Mouse (Mus musculus): ENCODE results near the gene Cyp4f37.
A peak's percentile ranks its signal among the peaks of the same experiment; 100 is the strongest.
"Not testable (repeated sequence)": the region's sequence is repeated elsewhere in the genome, so short reads cannot be mapped to it uniquely, and the experiment has no call there.

Gene Cyp4f37

DNA sequence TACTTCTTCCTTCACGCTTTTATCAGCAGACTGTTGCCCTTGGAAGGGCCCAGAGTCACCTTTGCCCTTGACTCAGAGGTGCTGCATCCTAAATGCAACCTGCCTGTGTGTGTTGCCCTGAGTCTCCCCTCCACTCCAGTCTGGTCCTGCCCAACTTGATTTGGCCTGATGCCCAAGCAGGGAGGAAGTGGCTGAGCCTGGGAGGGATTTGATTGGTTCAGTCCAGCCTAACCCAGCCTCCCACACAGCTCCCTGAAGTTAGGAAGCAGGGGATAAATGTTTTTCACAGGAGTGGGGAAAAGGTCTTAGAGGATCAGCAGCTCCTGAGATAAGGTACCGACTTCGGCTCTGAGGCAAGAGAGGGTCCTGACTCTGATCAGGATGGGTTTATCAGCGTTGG is at the start of gene Cyp4f37:
Gene Cyp4f37, plus strand, starts transcription at position 292 of the 400 bp plus-strand sequence.
- DNase-seq: not testable (repeated sequence)

DNA sequence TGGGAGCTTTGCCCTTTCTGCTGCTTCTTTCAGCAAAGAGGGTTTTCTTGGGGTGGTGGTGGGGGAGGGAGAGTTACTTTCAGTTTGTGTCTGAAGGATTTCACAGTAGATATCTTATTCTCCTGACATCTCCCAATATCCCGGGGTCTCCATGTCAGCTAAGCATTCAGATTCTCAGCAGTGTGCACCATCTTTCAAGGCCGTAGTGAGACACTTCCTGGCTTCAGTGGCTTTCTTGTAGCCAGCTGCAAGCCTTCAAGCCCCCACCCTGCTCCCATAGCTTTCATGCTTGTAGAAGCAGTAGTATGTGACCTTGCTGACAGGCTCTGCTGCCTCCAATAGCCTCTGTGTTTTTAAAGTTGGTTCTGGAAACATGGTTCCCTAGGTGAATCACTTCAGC is 47.8 kb upstream of the Cyp4f37 start:
- not testable (repeated sequence) for DNase-seq

GRCm38 (mm10) chr17:32577496-32578186 is 43.5 kb upstream of the Cyp4f37 start:
- DNase-seq: no peak

DNA sequence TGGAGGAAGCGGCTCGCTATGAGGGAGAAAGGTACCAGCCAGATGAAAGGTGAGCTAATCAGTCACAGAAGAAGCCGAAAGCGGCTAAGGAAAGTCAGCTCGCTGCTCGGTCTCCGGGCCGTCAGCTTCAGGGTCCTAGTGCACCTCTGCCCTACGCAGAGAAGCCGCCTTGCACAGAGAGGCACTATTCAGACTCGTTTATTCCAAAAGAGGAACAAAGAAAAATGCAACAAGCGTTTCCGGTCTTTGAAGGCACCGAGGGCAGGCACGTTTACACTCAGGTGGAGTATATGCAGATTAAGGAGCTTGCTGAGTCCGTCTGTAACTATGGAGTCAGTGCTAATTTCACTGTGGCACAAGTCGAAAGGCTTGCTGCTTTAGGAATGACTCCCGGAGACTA is 24.6 kb upstream of the Cyp4f37 start:
- no peak for DNase-seq

DNA sequence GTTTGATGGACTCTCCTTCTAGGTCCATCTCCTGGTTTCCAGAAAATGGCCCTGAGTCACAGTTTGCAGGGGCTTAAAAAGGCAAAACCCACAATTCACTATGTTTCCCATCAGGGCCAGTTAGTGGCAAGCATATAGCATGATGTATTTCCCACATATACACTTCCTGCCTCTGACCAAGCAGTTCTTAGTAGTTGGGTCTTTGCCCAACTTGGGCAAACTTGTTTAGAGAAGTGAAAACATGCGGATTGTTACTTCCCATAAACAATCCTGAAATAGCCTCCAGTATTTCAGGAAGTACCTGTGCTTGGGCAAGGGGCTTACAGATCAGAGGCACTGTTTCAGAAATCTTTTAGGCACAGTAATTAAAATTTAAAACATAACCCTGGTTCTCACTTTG is 13.1 kb upstream of the Cyp4f37 start:
- no peak for DNase-seq

DNA sequence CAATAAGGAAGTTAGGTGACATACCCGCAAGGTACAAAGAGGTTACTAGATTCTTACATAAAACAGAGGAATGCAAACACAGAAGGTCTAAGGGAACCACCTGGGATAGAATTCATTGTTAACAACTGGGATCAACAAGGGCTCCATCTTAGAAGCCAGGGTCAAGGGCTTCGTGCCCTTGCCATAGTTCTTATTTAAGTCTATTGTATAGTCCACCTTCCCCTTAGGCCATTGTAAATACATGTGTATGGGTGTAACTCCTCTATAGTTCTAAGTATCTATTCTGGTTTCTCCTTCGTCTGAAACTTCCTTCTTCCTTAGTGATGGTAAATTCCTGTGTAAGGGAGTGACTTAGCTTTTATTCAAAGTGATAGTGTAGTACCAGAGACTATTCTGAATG is 10.9 kb upstream of the Cyp4f37 start:
- DNase-seq: not testable (repeated sequence)

- no peak for DNase-seq
These were observed 10.2 kb upstream of the Cyp4f37 start for GRCm38 (mm10) chr17:32610896-32611295.

GRCm38 (mm10) chr17:32612417-32612816 is 8.7 kb upstream of the Cyp4f37 start:
- DNase-seq: no peak

- no peak for DNase-seq
These were observed 3.9 kb upstream of the Cyp4f37 start for GRCm38 (mm10) chr17:32617252-32617651.

GRCm38 (mm10) chr17:32629726-32630125 is 8.6 kb downstream of the Cyp4f37 start:
- DNase-seq: not testable (repeated sequence)

DNA sequence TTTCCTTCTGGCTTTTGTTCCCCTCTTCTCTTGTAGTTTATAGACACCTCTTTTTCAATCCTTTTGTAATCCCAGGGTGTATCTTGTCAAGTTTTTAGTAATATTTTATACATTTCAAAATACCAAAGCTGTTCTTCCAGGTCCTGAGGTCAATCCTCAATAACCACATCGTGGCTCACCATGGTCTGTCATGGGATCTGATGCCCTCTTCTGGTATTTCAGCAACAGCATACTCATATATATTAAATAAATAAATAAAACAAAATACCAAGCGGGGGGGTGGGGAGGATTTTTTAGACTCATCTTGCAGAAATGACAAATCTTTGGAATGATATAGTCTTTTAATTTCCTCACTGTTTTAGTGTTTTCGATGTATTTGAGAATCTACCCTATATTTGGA is 10.8 kb downstream of the Cyp4f37 start:
- no peak for DNase-seq

DNA sequence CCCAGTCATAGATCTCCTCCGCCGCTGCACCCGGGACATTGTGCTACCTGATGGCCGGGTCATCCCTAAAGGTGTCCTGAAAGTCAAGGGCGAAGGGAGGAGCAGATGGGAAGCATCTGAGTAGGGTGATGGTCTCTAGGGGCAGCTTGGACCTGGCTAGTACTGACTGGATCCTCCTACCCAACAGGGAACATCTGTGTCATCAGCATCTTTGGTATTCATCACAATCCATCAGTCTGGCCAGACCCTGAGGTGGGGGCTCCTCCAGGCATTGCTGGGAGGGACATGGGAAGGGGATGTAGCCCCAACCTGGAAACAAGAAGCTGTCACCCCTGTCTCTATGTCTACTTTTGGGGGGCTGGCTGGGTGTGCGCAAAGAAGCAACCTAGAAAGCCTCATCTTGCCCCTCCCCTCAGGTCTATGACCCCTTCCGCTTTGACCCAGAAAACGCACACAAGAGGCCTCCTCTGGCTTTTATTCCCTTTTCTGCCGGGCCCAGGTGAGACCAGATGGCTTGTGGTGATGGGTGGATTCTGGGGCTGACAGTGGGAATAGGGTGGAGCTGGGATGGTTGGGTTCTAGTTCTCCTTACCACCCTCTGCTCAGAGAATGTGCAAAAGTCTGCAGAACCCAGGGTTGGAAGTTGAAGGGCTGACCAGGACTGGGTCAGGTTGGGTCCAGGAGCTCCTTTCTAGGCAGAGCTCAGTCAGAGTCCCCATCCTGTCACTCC is 13.3 kb downstream of the Cyp4f37 start:
- DNase-seq: not testable (repeated sequence)

GRCm38 (mm10) chr17:32634972-32635314 is 13.8 kb downstream of the Cyp4f37 start:
- peak; percentile 93 to 95 for DNase-seq

GRCm38 (mm10) chr17:32636341-32636740 is 15.2 kb downstream of the Cyp4f37 start:
- DNase-seq: no peak

DNA sequence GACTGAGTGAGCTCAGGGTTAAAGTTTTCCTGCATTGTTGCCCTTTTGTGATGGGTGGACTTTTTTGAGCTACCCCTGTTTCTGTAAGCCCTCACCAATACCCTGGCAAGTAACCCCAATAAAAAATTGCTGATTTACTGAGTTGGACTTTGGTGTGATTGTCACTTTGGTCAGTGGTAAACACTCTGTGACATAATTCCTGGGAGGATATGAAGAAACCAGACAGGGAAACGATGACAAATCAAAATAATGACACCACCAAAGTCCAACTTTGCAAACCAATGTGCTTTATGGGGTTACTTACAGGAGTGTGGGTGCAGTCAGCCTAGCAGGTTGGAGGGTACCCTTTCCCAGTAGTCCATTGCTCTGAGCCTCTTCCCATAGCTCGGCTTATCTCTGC is 16.0 kb downstream of the Cyp4f37 start:
- no peak for DNase-seq

DNA sequence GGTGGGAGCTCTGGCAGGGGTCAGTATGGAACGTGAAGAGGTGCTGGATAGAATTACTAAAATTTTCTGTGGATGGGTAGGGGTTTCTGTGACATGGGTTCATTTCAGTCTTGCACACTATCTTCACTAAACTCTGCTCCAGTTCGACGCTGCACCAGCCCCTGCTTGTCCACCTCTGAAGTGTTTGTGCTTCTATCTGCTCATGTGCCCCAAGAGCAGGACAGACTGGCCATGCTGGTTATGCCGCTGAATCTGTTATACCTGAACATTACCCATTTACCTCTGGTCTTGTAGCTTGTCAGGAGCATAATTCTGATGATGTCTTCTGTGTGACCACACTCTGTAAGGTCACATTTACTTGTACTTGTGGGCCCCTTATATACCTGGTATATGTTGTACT is 25.5 kb downstream of the Cyp4f37 start:
- DNase-seq: no peak

- no peak for DNase-seq
These were observed 32.8 kb downstream of the Cyp4f37 start for GRCm38 (mm10) chr17:32653860-32654259.

- DNase-seq: no peak
These were observed 35.9 kb downstream of the Cyp4f37 start for GRCm38 (mm10) chr17:32657041-32657440.

DNA sequence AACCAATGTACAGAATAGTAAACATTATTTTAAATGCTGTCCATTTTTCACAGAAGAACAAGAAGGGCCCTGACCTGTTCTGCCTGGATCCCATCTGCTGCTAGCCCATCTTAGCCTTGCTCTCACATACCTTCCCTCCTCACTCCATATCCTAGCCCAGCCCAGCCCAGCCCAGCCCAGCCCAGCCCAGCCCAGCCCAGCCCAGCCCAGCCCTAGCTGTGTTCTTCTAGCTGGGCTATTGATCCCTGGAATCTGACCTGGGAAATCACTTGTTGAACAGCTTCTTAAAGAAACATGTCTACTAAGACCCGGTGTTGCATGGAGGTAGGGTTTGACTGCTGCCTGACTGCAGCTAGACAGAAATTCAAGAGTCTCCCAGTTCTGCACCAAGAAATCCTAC is 37.1 kb downstream of the Cyp4f37 start:
- DNase-seq: no peak

GRCm38 (mm10) chr17:32658712-32659111 is 37.6 kb downstream of the Cyp4f37 start, which contains the start of gene Cyp4f40:
Cyp4f40 (plus strand) TSS chr17:32658900.
- peak; percentile 59 to 67 for DNase-seq

- no peak for DNase-seq
These were observed 52.9 kb downstream of the Cyp4f37 start for GRCm38 (mm10) chr17:32673976-32674375.

DNA sequence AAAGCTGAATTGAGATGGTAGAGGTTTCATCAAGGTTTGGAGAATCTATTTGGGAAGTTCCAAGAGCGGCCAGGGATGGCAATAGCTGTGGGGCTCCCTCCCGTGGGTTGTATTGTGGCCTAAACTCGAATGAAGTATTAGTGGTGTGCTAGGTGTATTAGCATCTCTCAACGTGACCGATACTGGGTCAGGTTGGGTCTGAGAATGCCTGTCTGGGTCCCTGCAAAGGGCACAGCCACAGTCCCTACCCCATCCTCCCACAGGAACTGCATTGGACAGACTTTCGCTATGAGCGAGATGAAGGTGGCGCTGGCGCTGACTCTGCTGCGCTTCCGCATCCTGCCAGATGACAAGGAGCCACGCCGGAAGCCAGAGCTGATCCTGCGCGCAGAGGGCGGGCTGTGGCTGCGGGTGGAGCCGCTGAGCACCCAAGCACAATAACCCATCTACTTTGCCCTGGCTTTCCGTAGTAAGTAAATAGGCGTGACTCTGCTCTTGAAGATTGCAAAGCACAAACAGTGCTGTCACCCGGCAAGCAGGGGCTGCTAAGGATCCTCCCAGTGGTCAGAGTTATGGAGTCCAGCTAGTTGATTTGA is 55.0 kb downstream of the Cyp4f37 start:
- no peak for DNase-seq

DNA sequence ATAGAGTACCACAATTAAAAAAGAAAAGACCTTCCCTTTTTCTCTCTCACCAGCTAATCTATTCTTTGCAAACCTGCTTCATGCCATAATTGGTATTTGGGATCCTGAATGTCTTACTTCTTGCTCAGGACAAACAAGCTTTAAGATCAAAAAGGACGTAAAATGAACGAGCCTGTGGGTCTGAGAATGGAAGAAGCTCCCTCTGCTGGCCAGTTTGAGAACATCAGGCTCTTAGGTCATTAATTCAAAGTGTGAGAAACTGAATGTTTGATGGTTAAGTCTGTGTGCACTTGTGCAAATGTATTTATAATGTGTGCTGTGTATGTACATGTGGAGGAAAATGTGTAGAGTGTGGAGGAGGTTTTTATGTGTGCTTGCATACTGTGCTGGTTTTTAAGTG is 59.3 kb downstream of the Cyp4f37 start:
- peak; percentile 71 to 76 for DNase-seq
